Mouse (Mus musculus): ENCODE measurements around the gene Lat. TPM values are rescaled to one million over a fixed set of nuclear protein-coding genes. Genes with fewer than 3 reads are reported as not detected.

The Lat gene
- total RNA-seq, 1 experiment: 8.0 TPM

DNA sequence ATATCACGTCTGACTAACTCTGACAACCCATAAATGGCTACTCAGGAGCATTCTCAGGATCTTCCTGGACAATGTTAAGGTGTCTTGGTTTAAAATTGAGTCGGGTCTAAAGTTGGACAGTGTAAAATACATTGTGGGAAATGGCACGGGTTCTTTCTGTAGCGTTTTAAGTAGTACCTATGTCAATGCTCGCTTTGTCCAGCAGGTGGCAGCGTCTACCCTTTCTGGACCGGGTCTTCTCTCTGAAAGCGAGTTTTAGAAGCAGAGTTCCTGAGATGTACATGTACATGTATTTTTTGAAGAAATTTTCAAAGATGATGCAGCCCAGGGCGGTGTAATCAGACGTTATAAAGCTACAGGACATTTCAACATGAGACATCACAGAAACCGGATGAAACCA lies 45.6 kb downstream of the Lat start:
- no peaks in the 10 kb centered on the region for H3K9me3 ChIP-seq (ENCODE audit: control insufficient read depth, insufficient read depth, low read depth, low read length)
- peak overlapping the region; percentile 77; the same call in 1 of the 2 replicates for H3K9ac ChIP-seq (ENCODE audit: insufficient read depth, low read depth, low read length, poor library complexity, severe bottlenecking)
- H3K27ac ChIP-seq (ENCODE audit: insufficient read depth, low read depth, low read length, poor library complexity, severe bottlenecking): peak overlapping the region; percentile 99; the same call in 1 of the 2 replicates
- peak; percentile 87; the same call in 1 of the 2 replicates for TF ChIP-seq ZC3H11A (IDR thresholded peaks at IDR 0.05; ENCODE audit: borderline replicate concordance, low read depth, low read length)
- peak; percentile 31; the same call in 1 of the 2 replicates for TF ChIP-seq HCFC1 (IDR thresholded peaks at IDR 0.05; ENCODE audit: borderline replicate concordance, insufficient read depth, low read length)
- no peak for TF ChIP-seq CHD2 (IDR thresholded peaks at IDR 0.05; ENCODE audit: low read depth, low read length)
- peaks cover 6 to 14% of the 10 kb centered on the region in 2 experiments for H3K4me1 ChIP-seq (ENCODE audit: control insufficient read depth in 2 of 2, insufficient read depth in 2 of 2, low read length in 2 of 2, poor library complexity in 1 of 2)
- DNase-seq (ENCODE audit: low read depth, low spot score): peak; percentile 92
- in situ Hi-C loops (cut with MboI; ENCODE audit: low sequenced_read_pairs in 2 of 2, unreplicated experiment in 2 of 2): no loop called here
- peak overlapping the region in 1 of 2 experiments; percentile 53; a peak in 3 of 4 replicates for H3K4me3 ChIP-seq (ENCODE audit: insufficient read depth in 1 of 2, low read depth in 1 of 2, low read length in 2 of 2, poor library complexity in 1 of 2, severe bottlenecking in 1 of 2)
- peaks cover 3% of the 10 kb centered on the region; the same call in 1 of the 2 replicates for H3K36me3 ChIP-seq (ENCODE audit: control insufficient read depth, insufficient read depth, low read length, poor library complexity, severe bottlenecking)

DNA sequence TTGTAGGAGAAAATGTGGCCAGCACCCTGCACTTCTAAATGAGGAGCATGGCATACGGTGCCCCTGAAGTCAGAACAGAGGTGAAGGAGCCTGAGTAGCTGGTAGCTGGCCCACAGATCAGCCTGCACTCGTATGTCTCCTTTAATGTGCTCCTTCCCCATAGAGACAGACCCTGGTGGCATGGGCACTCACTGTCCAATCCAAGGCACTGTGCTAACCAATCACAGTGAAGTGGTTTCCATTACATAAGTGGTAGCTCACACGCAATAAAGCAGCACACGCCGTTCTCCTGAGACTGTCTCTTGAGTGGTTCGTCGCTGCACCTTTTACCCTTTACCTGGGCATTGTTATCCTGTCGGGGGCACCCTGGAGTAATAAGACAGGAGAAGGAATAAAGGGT lies 55.1 kb downstream of the Lat start:
- in situ Hi-C loops (cut with MboI; ENCODE audit: low sequenced_read_pairs in 2 of 2, unreplicated experiment in 2 of 2): no loop called here
- H3K4me1 ChIP-seq (ENCODE audit: control insufficient read depth in 2 of 2, insufficient read depth in 2 of 2, low read length in 2 of 2, poor library complexity in 1 of 2): peaks cover 0 to 2% of the 10 kb centered on the region in 2 experiments; a peak in 2 of 4 replicates
- no peak overlapping the region for H3K27ac ChIP-seq (ENCODE audit: insufficient read depth, low read depth, low read length, poor library complexity, severe bottlenecking)
- H3K9me3 ChIP-seq (ENCODE audit: control insufficient read depth, insufficient read depth, low read depth, low read length): no peaks in the 10 kb centered on the region
- TF ChIP-seq CHD2 (IDR thresholded peaks at IDR 0.05; ENCODE audit: low read depth, low read length): no peak
- H3K36me3 ChIP-seq (ENCODE audit: control insufficient read depth, insufficient read depth, low read length, poor library complexity, severe bottlenecking): no peaks in the 10 kb centered on the region; the same call in 1 of the 2 replicates
- no peak for DNase-seq (ENCODE audit: low read depth, low spot score)
- no peak overlapping the region for H3K4me3 ChIP-seq (ENCODE audit: insufficient read depth in 1 of 2, low read depth in 1 of 2, low read length in 2 of 2, poor library complexity in 1 of 2, severe bottlenecking in 1 of 2)
- H3K9ac ChIP-seq (ENCODE audit: insufficient read depth, low read depth, low read length, poor library complexity, severe bottlenecking): no peak overlapping the region

Other genes starting within 250 kb of the Lat start
- 92.7 and 105 TPM in 2 replicates for gene Xpo6, start 169.1 kb downstream of the Lat start, total RNA-seq (2012; rRNA removed)
- gene Sbk1, start 97.0 kb downstream of the Lat start, total RNA-seq (2012; rRNA removed): 18.6 and 34.6 TPM in 2 replicates
- 238 and 481 TPM in 2 replicates for gene Spns1, start 7.9 kb upstream of the Lat start, total RNA-seq (2012; rRNA removed)
- gene Nfatc2ip, start 27.2 kb upstream of the Lat start, total RNA-seq (2012; rRNA removed): 31.7 and 45.6 TPM in 2 replicates
- 0.16 and 0.49 TPM in 2 replicates for gene Cd19, start 45.3 kb upstream of the Lat start, total RNA-seq (2012; rRNA removed)
- 22.1 and 27.8 TPM in 2 replicates for gene Rabep2, start 59.2 kb upstream of the Lat start, total RNA-seq (2012; rRNA removed)
- 0.11 and 0.27 TPM in 2 replicates for gene Atp2a1, start 93.5 kb upstream of the Lat start, total RNA-seq (2012; rRNA removed)
- 20.3 and 22.5 TPM in 2 replicates for gene Sh2b1, start 105.9 kb upstream of the Lat start, total RNA-seq (2012; rRNA removed)
- gene Tufm, start 117.8 kb upstream of the Lat start, total RNA-seq (2012; rRNA removed): 125 and 133 TPM in 2 replicates
- 72.3 and 80.1 TPM in 2 replicates for gene Atxn2l, start 133.9 kb upstream of the Lat start, total RNA-seq (2012; rRNA removed)
- 257 and 289 TPM in 2 replicates for gene Eif3c, start 196.8 kb upstream of the Lat start, total RNA-seq (2012; rRNA removed)
- gene Apobr, start 215.4 kb upstream of the Lat start, total RNA-seq (2012; rRNA removed): 2.3 and 2.6 TPM in 2 replicates
- gene Cln3, start 216.2 kb upstream of the Lat start, total RNA-seq (2012; rRNA removed): 35.1 and 61.6 TPM in 2 replicates
- gene Il27, start 225.4 kb upstream of the Lat start, total RNA-seq (2012; rRNA removed): not detected in 2 replicates

Measured in ES-E14 (cell line).